Mouse (Mus musculus) heart, embryonic 16.5 days (tissue): Measurements from ENCODE around the gene Slc16a8. TPM values are rescaled to one million over a fixed set of nuclear protein-coding genes. Genes with fewer than 3 reads are reported as not detected.

ENCODE experiments used
- ATAC-seq: fragments of 200-750 bp; cut with Nextera tagmentation; replicated peaks from 2 replicates; pipeline ENCODE4 v1.8.0; 2017; ENCODE audit warnings: moderate number of reproducible peaks; ENCODE audit not compliant: insufficient read depth, low FRiP score; ENCODE audit errors: extremely low read depth
- H3K27ac ChIP-seq: fragments of 300-500 bp; sonication (generic); 2 replicates; pipeline ENCODE4 v1.5.1; 2014; ENCODE audit warnings: mild to moderate bottlenecking, low read length, control low read depth, moderate library complexity
- H3K27me3 ChIP-seq: fragments of 300-500 bp; sonication (generic); 2 replicates; pipeline ENCODE4 v1.6.1; 2014; ENCODE audit warnings: low read length, mixed read lengths; ENCODE audit not compliant: control insufficient read depth, insufficient read depth
- H3K36me3 ChIP-seq: fragments of 300-500 bp; sonication (generic); 2 replicates; pipeline ENCODE4 v1.6.1; 2014; ENCODE audit not compliant: control insufficient read depth, insufficient read depth
- H3K4me1 ChIP-seq: fragments of 300-500 bp; sonication (generic); 2 replicates; pipeline ENCODE4 v1.6.1; 2014; ENCODE audit warnings: low read length, mixed read lengths; ENCODE audit not compliant: control insufficient read depth, insufficient read depth
- H3K4me2 ChIP-seq: fragments of 300-500 bp; sonication (generic); 2 replicates; pipeline ENCODE4 v1.6.1; 2014; ENCODE audit warnings: low read depth, mild to moderate bottlenecking, control low read depth, low read length
- H3K4me3 ChIP-seq: fragments of 300-500 bp; sonication (generic); 2 replicates; pipeline ENCODE4 v1.5.1; 2014; ENCODE audit warnings: mild to moderate bottlenecking, control low read depth, low read length
- H3K9ac ChIP-seq: fragments of 300-500 bp; sonication (generic); 2 replicates; pipeline ENCODE4 v1.6.1; 2014; ENCODE audit warnings: low read length, control low read depth
- H3K9me3 ChIP-seq: fragments of 300-500 bp; sonication (generic); replicated peaks from 2 replicates; pipeline ENCODE4 v1.6.1; 2016; ENCODE audit warnings: low read length; ENCODE audit not compliant: control insufficient read depth
- WGBS: fragments of 180-500 bp; shearing (Covaris S2); extraction: QIAGEN DNeasy Blood & Tissue Kit; methylation state at CpG from one replicate; pipeline ENCODE4 v1.1.7; 2014; 5-methylcytosine and 5-hydroxymethylcytosine counted together
- polyA plus RNA-seq: library from polyadenylated mRNA; unstranded; fragments of >200 nt; fragmentation: Nextera tagmentation; extraction: Ambion mirVana; gene quantifications from 2 replicates; pipeline ENCODE4 v1.2.1, GENCODE M21; 2015

Slc16a8 gene
- polyA plus RNA-seq, 1 experiment from 2014 or later: 0.95 TPM

DNA sequence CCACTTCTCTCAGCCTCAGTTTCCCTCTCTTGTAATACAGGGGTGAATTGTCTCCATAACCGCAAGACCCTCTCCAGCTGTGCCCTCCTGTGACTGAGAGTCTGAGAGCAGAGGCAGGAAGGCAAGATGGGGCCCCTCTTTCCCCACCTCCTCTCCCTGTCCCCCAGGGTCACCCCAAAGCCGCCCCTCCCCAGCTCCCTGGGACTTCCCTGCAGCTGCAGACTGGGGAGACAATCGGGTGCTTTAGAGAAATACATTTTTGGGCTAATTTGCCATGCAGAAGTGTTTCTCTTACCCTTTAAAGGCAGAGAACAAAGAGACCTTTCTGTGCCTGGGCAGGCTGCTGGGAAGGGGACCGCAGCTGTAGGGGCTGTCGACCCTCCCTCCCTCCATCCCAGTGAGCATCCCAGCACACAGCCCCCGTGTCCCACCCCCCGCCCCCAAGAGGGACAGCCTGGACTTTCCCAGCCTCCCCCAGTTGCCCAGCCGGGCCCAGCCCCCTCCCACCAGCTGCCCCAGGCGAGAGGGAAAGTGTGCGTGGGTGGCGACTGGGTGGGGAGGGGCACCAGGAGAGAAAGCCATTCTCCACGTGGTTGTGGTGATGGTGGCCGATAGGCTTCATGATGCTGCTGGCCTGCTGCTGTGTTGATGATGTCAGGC, 52.9 kb downstream of the Slc16a8 start:
- no peak for ATAC-seq
- Histone ChIP-seq H3K4me3 (no peak overlapping the region), H3K27me3 (peaks cover 2% of the 10 kb centered on the region; the same call in 1 of the 2 replicates), H3K4me2 (no peak overlapping the region), H3K27ac (no peak overlapping the region), H3K9ac (no peak overlapping the region), H3K9me3 (no peaks in the 10 kb centered on the region), H3K4me1 (peaks cover 8% of the 10 kb centered on the region; the same call in 1 of the 2 replicates), H3K36me3 (no peaks in the 10 kb centered on the region)
- 36% methylated on average over 13 of the region's 13 CpGs for WGBS

Other genes with a start within 250 kb of the Slc16a8 start
- 301 and 315 TPM in 2 replicates for gene H1f0, start 226.3 kb downstream of the Slc16a8 start, polyA plus RNA-seq
- gene Galr3, start 212.9 kb downstream of the Slc16a8 start, polyA plus RNA-seq: not detected in 2 replicates
- 28.4 and 28.5 TPM in 2 replicates for gene Ankrd54, start 191.9 kb downstream of the Slc16a8 start, polyA plus RNA-seq
- gene Eif3l, start 179.6 kb downstream of the Slc16a8 start, polyA plus RNA-seq: 151 and 161 TPM in 2 replicates
- 21.1 and 23.2 TPM in 2 replicates for gene Micall1, start 145.9 kb downstream of the Slc16a8 start, polyA plus RNA-seq
- gene Polr2f, start 113.8 kb downstream of the Slc16a8 start, polyA plus RNA-seq: 222 and 262 TPM in 2 replicates
- gene 1700088E04Rik, start 113.5 kb downstream of the Slc16a8 start, polyA plus RNA-seq: 11.0 and 12.0 TPM in 2 replicates
- gene Sox10, start 89.5 kb downstream of the Slc16a8 start, polyA plus RNA-seq: 0.39 and 0.59 TPM in 2 replicates
- gene Pick1, start 25.6 kb downstream of the Slc16a8 start, polyA plus RNA-seq: 36.5 and 37.9 TPM in 2 replicates
- gene Gm49486, start 25.4 kb downstream of the Slc16a8 start, polyA plus RNA-seq: 0.63 and 0.67 TPM in 2 replicates
- gene Baiap2l2, start 30.8 kb upstream of the Slc16a8 start, polyA plus RNA-seq: 14.2 and 17.3 TPM in 2 replicates
- 12.1 and 13.7 TPM in 2 replicates for gene Pla2g6, start 73.6 kb upstream of the Slc16a8 start, polyA plus RNA-seq
- 3.9 and 4.1 TPM in 2 replicates for gene Maff, start 91.9 kb upstream of the Slc16a8 start, polyA plus RNA-seq
- gene Tmem184b, start 148.8 kb upstream of the Slc16a8 start, polyA plus RNA-seq: 71.7 and 75.2 TPM in 2 replicates
- gene Csnk1e, start 200.8 kb upstream of the Slc16a8 start, polyA plus RNA-seq: 54.0 and 70.2 TPM in 2 replicates